Mouse (Mus musculus): Measurements from ENCODE around the gene Adamts15. TPM values are rescaled to one million over a fixed set of nuclear protein-coding genes. Genes with fewer than 3 reads are reported as not detected.

Adamts15 gene
- polyA plus RNA-seq, 1 experiment from 2014 or later = 0.91 TPM

GRCm38 (mm10) chr9:30918466-30919356 is 3.5 kb downstream of the Adamts15 start:
- ATAC-seq = 0 out of 2 replicates have a peak, but pooled peaks have one; percentile 17
- TF ChIP-seq CTCF (IDR thresholded peaks at IDR 0.05; ENCODE audit: low read depth) = no peak
- 50% methylated on average over 12 of the region's 12 CpGs for WGBS
- H3K4me3 ChIP-seq (ENCODE audit: low read depth, low read length) = no peak overlapping the region
- no peak overlapping the region for H3K27ac ChIP-seq (ENCODE audit: low read depth, low read length)
- H3K4me2 ChIP-seq (replicated peaks; ENCODE audit: low read depth) = no peak overlapping the region
- H3K9me3 ChIP-seq (ENCODE audit: control insufficient read depth) = no peaks in the 10 kb centered on the region
- H3K9ac ChIP-seq (ENCODE audit: low read depth, low read length) = no peak overlapping the region
- no peaks in the 10 kb centered on the region for H3K4me1 ChIP-seq (replicated peaks; ENCODE audit: control insufficient read depth, insufficient read depth, low read length)
- no peaks in the 10 kb centered on the region for H3K36me3 ChIP-seq (ENCODE audit: control insufficient read depth, insufficient read depth)
- H3K27me3 ChIP-seq (replicated peaks; ENCODE audit: control insufficient read depth, insufficient read depth, low read length) = peaks cover 32% of the 10 kb centered on the region

- TF ChIP-seq CTCF (IDR thresholded peaks at IDR 0.05; ENCODE audit: low read depth) = no peak
- no peak overlapping the region for H3K4me2 ChIP-seq (replicated peaks; ENCODE audit: low read depth)
- H3K27me3 ChIP-seq (replicated peaks; ENCODE audit: control insufficient read depth, insufficient read depth, low read length) = peaks cover 14% of the 10 kb centered on the region
- no peak overlapping the region for H3K4me3 ChIP-seq (ENCODE audit: low read depth, low read length)
- no peaks in the 10 kb centered on the region for H3K36me3 ChIP-seq (ENCODE audit: control insufficient read depth, insufficient read depth)
- H3K4me1 ChIP-seq (replicated peaks; ENCODE audit: control insufficient read depth, insufficient read depth, low read length) = no peaks in the 10 kb centered on the region
- no peak overlapping the region for H3K27ac ChIP-seq (ENCODE audit: low read depth, low read length)
- no peak for ATAC-seq
- no peaks in the 10 kb centered on the region for H3K9me3 ChIP-seq (ENCODE audit: control insufficient read depth)
- WGBS = 74% methylated on average over 6 of the region's 6 CpGs
- H3K9ac ChIP-seq (ENCODE audit: low read depth, low read length) = no peak overlapping the region
Measured at GRCm38 (mm10) chr9:30916266-30916968, 5.8 kb downstream of the Adamts15 start.

- H3K9ac ChIP-seq (ENCODE audit: low read depth, low read length) = no peak overlapping the region
- no peaks in the 10 kb centered on the region for H3K27me3 ChIP-seq (replicated peaks; ENCODE audit: control insufficient read depth, insufficient read depth, low read length)
- H3K27ac ChIP-seq (ENCODE audit: low read depth, low read length) = no peak overlapping the region
- no peak for ATAC-seq
- no peak overlapping the region for H3K4me3 ChIP-seq (ENCODE audit: low read depth, low read length)
- H3K9me3 ChIP-seq (ENCODE audit: control insufficient read depth) = no peaks in the 10 kb centered on the region
- no peak overlapping the region for H3K4me2 ChIP-seq (replicated peaks; ENCODE audit: low read depth)
- TF ChIP-seq CTCF (IDR thresholded peaks at IDR 0.05; ENCODE audit: low read depth) = no peak
- H3K36me3 ChIP-seq (ENCODE audit: control insufficient read depth, insufficient read depth) = no peaks in the 10 kb centered on the region
- no peaks in the 10 kb centered on the region for H3K4me1 ChIP-seq (replicated peaks; ENCODE audit: control insufficient read depth, insufficient read depth, low read length)
- 80% methylated on average over 2 of the region's 2 CpGs for WGBS
Measured at GRCm38 (mm10) chr9:30914241-30914640, 8.0 kb downstream of the Adamts15 start.

- H3K27ac ChIP-seq (ENCODE audit: low read depth, low read length) = no peak overlapping the region
- no peak for TF ChIP-seq CTCF (IDR thresholded peaks at IDR 0.05; ENCODE audit: low read depth)
- no peak overlapping the region for H3K4me2 ChIP-seq (replicated peaks; ENCODE audit: low read depth)
- H3K27me3 ChIP-seq (replicated peaks; ENCODE audit: control insufficient read depth, insufficient read depth, low read length) = no peaks in the 10 kb centered on the region
- peak; percentile 43; the same call in 1 of the 2 replicates for ATAC-seq
- H3K4me1 ChIP-seq (replicated peaks; ENCODE audit: control insufficient read depth, insufficient read depth, low read length) = no peaks in the 10 kb centered on the region
- H3K4me3 ChIP-seq (ENCODE audit: low read depth, low read length) = no peak overlapping the region
- H3K36me3 ChIP-seq (ENCODE audit: control insufficient read depth, insufficient read depth) = no peaks in the 10 kb centered on the region
- H3K9ac ChIP-seq (ENCODE audit: low read depth, low read length) = no peak overlapping the region
- no peaks in the 10 kb centered on the region for H3K9me3 ChIP-seq (ENCODE audit: control insufficient read depth)
- 48% methylated on average over 3 of the region's 3 CpGs for WGBS
Measured at GRCm38 (mm10) chr9:30913429-30913828, 8.8 kb downstream of the Adamts15 start.

GRCm38 (mm10) chr9:30912161-30912560 is 10.1 kb downstream of the Adamts15 start:
- 38% methylated on average over 3 of the region's 3 CpGs for WGBS
- TF ChIP-seq CTCF (IDR thresholded peaks at IDR 0.05; ENCODE audit: low read depth) = no peak
- no peaks in the 10 kb centered on the region for H3K27me3 ChIP-seq (replicated peaks; ENCODE audit: control insufficient read depth, insufficient read depth, low read length)
- no peak overlapping the region for H3K9ac ChIP-seq (ENCODE audit: low read depth, low read length)
- H3K4me1 ChIP-seq (replicated peaks; ENCODE audit: control insufficient read depth, insufficient read depth, low read length) = no peaks in the 10 kb centered on the region
- no peaks in the 10 kb centered on the region for H3K9me3 ChIP-seq (ENCODE audit: control insufficient read depth)
- H3K27ac ChIP-seq (ENCODE audit: low read depth, low read length) = no peak overlapping the region
- no peak for ATAC-seq
- H3K36me3 ChIP-seq (ENCODE audit: control insufficient read depth, insufficient read depth) = no peaks in the 10 kb centered on the region
- no peak overlapping the region for H3K4me3 ChIP-seq (ENCODE audit: low read depth, low read length)
- H3K4me2 ChIP-seq (replicated peaks; ENCODE audit: low read depth) = no peak overlapping the region

GRCm38 (mm10) chr9:30910491-30910890 is 11.8 kb downstream of the Adamts15 start:
- ATAC-seq = no peak
- 78% methylated on average over 5 of the region's 5 CpGs for WGBS

More at GRCm38 (mm10) chr9:30910491-30910890, 11.8 kb downstream of the Adamts15 start:
- H3K27me3 ChIP-seq (replicated peaks; ENCODE audit: control insufficient read depth, insufficient read depth, low read length) = no peaks in the 10 kb centered on the region
- no peak overlapping the region for H3K4me3 ChIP-seq (ENCODE audit: low read depth, low read length)
- H3K36me3 ChIP-seq (ENCODE audit: control insufficient read depth, insufficient read depth) = no peaks in the 10 kb centered on the region
- no peaks in the 10 kb centered on the region for H3K9me3 ChIP-seq (ENCODE audit: control insufficient read depth)
- H3K4me1 ChIP-seq (replicated peaks; ENCODE audit: control insufficient read depth, insufficient read depth, low read length) = no peaks in the 10 kb centered on the region
- H3K9ac ChIP-seq (ENCODE audit: low read depth, low read length) = no peak overlapping the region
- TF ChIP-seq CTCF (IDR thresholded peaks at IDR 0.05; ENCODE audit: low read depth) = no peak
- H3K27ac ChIP-seq (ENCODE audit: low read depth, low read length) = no peak overlapping the region
- H3K4me2 ChIP-seq (replicated peaks; ENCODE audit: low read depth) = no peak overlapping the region

Data from intestine, postnatal 0 days (tissue).